Mouse (Mus musculus): Measurements from ENCODE around the gene Gnb1l.

DNA sequence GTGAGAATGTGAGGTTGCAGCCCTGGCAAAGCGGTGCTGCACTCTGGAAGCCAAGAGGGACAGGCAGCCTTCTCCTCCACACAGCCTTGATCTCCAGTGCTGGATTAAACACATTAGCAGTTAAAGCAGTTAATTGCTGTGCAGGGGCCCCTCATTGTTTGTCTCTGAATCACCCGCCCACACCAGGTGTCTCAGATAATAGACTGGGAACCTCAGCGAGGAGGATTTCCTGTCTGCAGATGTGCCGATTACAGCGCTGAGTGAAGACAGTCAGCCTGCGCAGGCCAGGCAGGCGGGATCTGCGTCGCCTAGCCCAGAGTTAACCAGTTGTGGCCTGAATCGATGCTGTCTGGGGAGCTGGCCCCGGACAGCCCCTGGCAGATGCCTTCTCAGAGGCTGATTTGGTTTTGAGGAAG is 38.5 kb upstream of the Gnb1l start:
- TF ChIP-seq POLR2A (IDR thresholded peaks at IDR 0.05; ENCODE audit: insufficient read depth, low read length) (no peak), EP300 (IDR thresholded peaks at IDR 0.05; ENCODE audit: insufficient read depth, low read depth, low read length) (peak; percentile 85)

Data from ES-Bruce4 (cell line).